Mouse (Mus musculus): Measurements from ENCODE around the gene Slc22a21.
"Not testable (repeated sequence)": the region's sequence is repeated elsewhere in the genome, so short reads cannot be mapped to it uniquely, and the experiment has no call there.

Slc22a21 gene

GRCm38 (mm10) chr11:54002147-54002760 lies 22.1 kb upstream of the Slc22a21 start:
- DNase-seq (ENCODE audit: low read depth), result peak; percentile 75

GRCm38 (mm10) chr11:53997661-53998060 lies 17.5 kb upstream of the Slc22a21 start:
- DNase-seq (ENCODE audit: low read depth), result no peak

DNA sequence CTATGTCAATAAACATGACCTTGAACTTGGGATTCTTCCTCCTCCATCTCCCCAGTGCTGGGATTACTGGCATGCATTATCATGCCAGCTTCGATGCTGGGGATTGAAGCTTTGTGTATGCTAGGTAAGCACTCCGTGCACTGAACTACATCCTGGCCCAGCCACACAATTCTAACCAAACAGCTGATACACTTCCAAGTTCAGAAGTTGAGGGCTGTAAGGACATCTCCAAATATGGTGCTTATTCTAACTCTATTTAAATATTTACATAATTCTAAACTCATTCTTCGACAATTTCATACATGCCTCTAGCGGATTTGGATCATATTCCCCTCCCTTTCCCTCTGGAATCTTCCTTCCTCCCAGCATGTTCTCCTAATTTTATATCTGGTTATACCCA lies 12.1 kb upstream of the Slc22a21 start:
- DNase-seq (ENCODE audit: low read depth), result no peak

- DNase-seq (ENCODE audit: low read depth), result no peak
Observed at GRCm38 (mm10) chr11:53989232-53989631, 9.1 kb upstream of the Slc22a21 start.

DNA sequence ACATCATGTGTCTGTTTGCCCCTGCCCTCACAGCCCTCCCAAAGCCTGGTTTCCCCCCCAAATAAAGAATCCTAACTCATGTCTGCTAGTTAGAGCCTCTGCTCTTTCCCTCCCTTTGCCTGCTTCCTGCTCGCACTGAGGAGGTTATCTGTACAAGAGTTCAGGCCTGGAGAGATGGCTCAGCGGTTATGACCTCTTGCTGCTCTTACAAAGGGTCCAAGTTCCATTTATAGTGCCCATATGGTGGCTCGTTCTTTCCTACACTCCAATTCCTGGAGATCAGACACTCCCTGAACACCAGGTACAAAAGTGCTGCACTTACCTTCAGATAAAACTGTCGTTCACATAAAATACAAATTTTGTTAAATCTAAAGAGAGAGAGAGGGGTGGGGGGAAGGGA lies 7.9 kb upstream of the Slc22a21 start:
- no peak for DNase-seq (ENCODE audit: low read depth)

DNA sequence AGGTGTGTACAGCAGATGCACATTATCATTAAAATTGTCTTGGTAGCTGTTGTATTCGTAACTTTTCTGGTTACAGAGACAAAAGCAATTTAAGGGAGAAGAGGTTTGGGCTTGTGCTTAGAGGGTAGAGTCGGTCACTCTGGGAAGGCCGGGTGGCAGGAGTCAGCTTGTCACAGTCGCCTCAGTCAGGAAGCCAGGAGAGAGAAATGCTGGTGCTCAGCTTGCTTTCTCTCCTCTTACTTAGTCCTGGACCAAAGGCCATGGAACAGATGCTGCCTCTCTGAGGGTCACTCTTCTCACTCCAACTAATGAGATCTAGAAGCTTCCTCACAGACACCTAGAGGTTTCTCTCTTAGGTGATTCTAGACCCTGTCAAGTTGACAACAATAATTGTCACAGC lies 1.3 kb upstream of the Slc22a21 start:
- no peak for DNase-seq (ENCODE audit: low read depth)

GRCm38 (mm10) chr11:53979456-53979787 lies 710 bp downstream of the Slc22a21 start:
- not testable (repeated sequence) for DNase-seq (ENCODE audit: low read depth)

DNA sequence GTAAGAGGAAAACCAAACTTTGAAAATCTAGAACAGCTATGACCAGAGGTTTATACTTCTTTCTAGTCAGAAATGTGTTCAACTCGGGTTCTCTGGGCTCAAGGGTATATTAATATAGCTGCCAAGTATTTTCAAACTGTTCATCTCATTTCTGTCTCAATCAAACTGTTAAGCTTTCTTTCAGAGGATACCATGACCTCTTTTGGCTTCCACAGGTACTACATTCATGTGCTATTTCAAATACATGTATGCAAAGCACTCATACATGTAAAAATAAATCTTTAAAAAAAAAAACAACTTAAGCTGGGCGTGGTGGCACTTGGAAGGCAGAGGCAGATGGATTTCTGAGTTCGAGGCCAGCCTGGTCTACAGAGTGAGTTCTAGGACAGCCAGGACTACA lies 2.5 kb downstream of the Slc22a21 start:
- DNase-seq (ENCODE audit: low read depth), result peak; percentile 21

- no peak for DNase-seq (ENCODE audit: low read depth)
Observed at GRCm38 (mm10) chr11:53975559-53975958, 4.6 kb downstream of the Slc22a21 start.

- DNase-seq (ENCODE audit: low read depth), result no peak
Observed at GRCm38 (mm10) chr11:53958984-53959383, 21.1 kb downstream of the Slc22a21 start.

DNA sequence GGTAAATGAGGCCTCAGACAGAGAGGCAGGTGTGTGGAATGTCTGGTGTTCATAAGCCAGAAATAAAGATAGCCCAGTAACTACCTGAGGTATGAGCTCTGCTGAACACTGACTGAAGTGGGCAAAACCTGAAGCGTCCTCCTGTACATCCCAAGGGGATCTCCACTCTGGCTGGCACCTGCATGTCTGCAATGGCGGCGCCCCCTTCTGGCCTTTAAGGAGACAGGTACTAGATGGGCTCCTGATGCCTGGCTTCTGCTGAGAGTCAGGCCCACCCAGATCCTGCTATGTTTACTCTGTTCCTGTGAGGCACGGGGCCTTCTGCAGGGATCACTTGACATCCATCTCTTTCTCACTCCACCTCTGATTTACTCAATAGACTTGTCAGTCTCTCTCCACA lies 22.0 kb downstream of the Slc22a21 start:
- DNase-seq (ENCODE audit: low read depth), result peak; percentile 42

- DNase-seq (ENCODE audit: low read depth), result no peak
Observed at GRCm38 (mm10) chr11:53956636-53957035, 23.5 kb downstream of the Slc22a21 start.

DNA sequence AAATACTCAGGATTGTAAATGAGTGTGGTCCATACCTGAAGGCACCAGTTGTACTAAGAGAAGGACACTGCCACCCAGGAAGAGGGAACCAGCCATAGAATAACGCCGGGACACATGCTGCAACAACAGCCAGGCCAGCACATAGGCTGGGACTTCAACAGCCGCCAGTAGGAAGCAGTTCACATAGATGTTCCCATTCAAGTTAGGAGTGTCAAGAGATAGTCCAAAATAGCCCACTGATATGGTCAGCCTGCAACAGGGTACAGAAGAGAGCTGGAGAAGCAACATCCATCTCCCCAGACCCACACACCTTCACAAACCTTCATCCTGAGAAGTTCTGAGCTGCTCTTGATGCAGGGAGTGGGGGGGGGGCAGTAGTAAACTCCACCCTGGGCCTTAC lies 25.5 kb downstream of the Slc22a21 start:
- DNase-seq (ENCODE audit: low read depth), result no peak

DNA sequence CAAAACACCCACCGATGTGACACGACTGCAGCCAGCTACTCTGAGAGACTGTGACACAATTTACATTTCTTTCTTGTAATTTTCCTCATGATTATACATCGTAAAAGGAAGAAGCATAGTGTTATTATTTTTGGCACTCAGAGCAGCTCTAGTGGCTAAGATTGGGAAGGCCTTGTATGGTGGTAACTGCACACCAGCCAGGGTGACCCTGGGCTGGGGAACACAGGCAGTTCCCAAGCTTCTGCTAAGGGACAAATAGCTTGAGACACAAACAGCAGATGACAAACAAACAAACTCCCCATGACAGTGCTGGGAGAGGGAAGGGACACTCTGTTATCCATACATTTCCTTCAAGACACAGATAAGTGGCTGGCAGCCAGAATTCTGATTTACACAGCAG lies 30.0 kb downstream of the Slc22a21 start:
- DNase-seq (ENCODE audit: low read depth), result not testable (repeated sequence)

- not testable (repeated sequence) for DNase-seq (ENCODE audit: low read depth)
Observed at GRCm38 (mm10) chr11:53931944-53932318, 48.2 kb downstream of the Slc22a21 start.

GRCm38 (mm10) chr11:53931091-53931943 lies 48.8 kb downstream of the Slc22a21 start:
- peak; percentile 75 for DNase-seq (ENCODE audit: low read depth)

- DNase-seq (ENCODE audit: low read depth), result no peak
Observed at GRCm38 (mm10) chr11:53929741-53930140, 50.4 kb downstream of the Slc22a21 start.

DNA sequence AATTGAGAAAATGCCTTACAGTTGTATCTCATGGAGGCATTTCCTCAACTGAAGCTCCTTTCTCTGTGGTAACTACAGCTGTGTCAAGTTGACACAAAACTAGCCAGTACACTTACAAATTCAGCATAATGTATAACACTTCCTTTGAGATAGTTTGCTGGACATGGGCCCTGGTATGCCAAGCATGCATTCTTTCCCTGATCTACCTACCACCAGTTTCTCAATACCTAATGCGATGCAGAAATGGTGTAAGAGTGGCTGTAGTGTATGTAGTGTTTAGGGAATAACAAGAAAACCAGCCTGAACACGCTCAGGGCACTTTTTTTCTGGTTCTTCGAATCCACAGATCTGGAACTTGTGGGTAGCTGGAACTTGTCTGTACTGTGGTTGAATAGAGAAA lies 51.5 kb downstream of the Slc22a21 start:
- no peak for DNase-seq (ENCODE audit: low read depth)

DNA sequence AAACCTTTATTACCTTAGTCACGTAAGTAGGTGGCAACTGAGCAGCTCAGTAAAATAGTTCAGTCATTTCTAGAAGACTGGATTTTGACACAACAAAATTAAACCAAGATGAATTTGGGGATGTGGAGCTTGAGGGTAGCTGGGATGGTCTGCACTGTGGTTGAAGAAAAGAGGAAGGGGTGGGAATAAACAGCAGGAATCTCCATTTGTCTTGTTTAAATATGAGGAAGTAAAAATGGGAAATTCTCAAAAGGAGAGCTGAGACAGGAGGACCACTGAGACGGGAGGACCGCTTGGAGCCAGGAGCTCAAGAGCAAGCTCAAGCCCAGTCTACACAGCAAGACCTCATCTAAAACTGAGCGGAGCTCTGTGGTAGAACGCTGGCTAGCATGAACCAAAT lies 53.8 kb downstream of the Slc22a21 start:
- no peak for DNase-seq (ENCODE audit: low read depth)

DNA sequence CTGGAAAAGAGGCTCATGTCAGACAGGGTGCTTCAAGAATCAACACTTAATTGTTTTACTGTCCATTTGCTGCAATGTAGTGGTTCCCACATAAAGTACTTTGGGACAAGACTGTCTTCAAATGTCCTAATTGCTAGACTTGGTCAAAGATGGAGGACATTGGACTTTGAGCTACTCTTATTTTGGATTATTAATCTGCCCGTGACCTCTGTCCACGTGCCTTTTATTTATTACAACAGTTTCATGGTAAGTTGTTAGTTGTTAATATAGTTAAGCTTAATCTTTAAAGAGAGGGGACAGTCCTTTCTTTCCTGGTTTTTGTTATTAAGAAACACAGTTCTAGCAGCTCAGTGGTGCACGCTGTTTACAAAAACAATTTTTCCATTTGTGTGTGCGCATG lies 61.3 kb downstream of the Slc22a21 start:
- no peak for DNase-seq (ENCODE audit: low read depth)

DNA sequence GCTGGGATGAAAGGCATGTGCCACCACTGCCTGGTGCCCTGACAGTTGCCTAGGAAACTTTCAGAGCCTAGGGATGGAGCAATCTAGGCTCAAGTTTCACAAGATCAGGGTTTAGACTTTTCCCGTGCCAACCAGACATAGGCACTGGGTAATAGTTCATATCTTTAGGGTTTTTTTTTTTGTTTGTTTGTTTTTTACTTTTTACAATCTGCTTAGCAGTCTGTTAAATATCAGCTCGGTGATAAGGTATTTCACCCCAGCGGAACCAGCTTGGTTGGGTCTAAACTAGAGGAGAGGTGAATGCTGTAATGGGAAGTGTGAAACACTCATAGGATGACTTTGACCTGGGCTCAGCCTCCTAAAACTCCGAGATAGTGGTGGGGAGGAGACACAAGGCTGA lies 69.1 kb downstream of the Slc22a21 start:
- no peak for DNase-seq (ENCODE audit: low read depth)

GRCm38 (mm10) chr11:53908686-53909085 lies 71.4 kb downstream of the Slc22a21 start:
- DNase-seq (ENCODE audit: low read depth), result no peak

GRCm38 (mm10) chr11:53904534-53904925 lies 75.6 kb downstream of the Slc22a21 start:
- no peak for DNase-seq (ENCODE audit: low read depth)

Measured in induced T-regulatory cell, adult 2 months (primary cell).